Mouse (Mus musculus): ENCODE measurements around the gene Zbed5. TPM values are rescaled to one million over a fixed set of nuclear protein-coding genes. Genes with fewer than 3 reads are reported as not detected.
"Not testable (repeated sequence)": the region's sequence is repeated elsewhere in the genome, so short reads cannot be mapped to it uniquely, and the experiment has no call there.

The Zbed5 gene
- polyA plus RNA-seq, 1 experiment: 0.56 TPM

- TF ChIP-seq CTCF (IDR thresholded peaks at IDR 0.05; ENCODE audit: extremely low read depth, insufficient read depth, insufficient read length, insufficient replicate concordance) (no peak), POLR2A (IDR thresholded peaks at IDR 0.05; ENCODE audit: low read depth, low read length) (no peak)
- peak overlapping the region; percentile 70 for H3K4me3 ChIP-seq (ENCODE audit: extremely low read depth, insufficient read depth, insufficient read length)
- H3K4me1 ChIP-seq (ENCODE audit: control insufficient read depth, insufficient read depth, insufficient read length): peaks cover 3% of the 10 kb centered on the region
- WGBS: 11% methylated on average over 4 of the region's 4 CpGs
- H3K36me3 ChIP-seq (ENCODE audit: control insufficient read depth, insufficient read depth, low read length): no peaks in the 10 kb centered on the region
- no peak overlapping the region for H3K27ac ChIP-seq (ENCODE audit: insufficient read depth, low read length)
- no peaks in the 10 kb centered on the region for H3K27me3 ChIP-seq (ENCODE audit: control insufficient read depth, insufficient read depth, low read length)
- DNase-seq (ENCODE audit: low read depth in 1 of 2, low spot score in 2 of 2): no peak
Measured at GRCm38 (mm10) chr5:129907775-129908174, 12.3 kb downstream of the Zbed5 start.

- under 1% methylated on average over 63 of the region's 63 CpGs for WGBS
- H3K27ac ChIP-seq (ENCODE audit: insufficient read depth, low read length): peak within 1 kb of the TSS; percentile 44
Measured at GRCm38 (mm10) chr5:129908242-129908965, 12.9 kb downstream of the Zbed5 start, which contains the start of gene Nupr1l. Gene Nupr1l, plus strand, starts transcription at chr5:129908540.

GRCm38 (mm10) chr5:129909147-129909546, 13.6 kb downstream of the Zbed5 start:
- TF ChIP-seq POLR2A (IDR thresholded peaks at IDR 0.05; ENCODE audit: low read depth, low read length) (no peak), CTCF (IDR thresholded peaks at IDR 0.05; ENCODE audit: extremely low read depth, insufficient read depth, insufficient read length, insufficient replicate concordance) (no peak)
- no peak overlapping the region for H3K27ac ChIP-seq (ENCODE audit: insufficient read depth, low read length)
- no peak overlapping the region for H3K4me3 ChIP-seq (ENCODE audit: extremely low read depth, insufficient read depth, insufficient read length)

More at GRCm38 (mm10) chr5:129908242-129908965, 12.9 kb downstream of the Zbed5 start, which contains the start of gene Nupr1l:
- peak; percentile 31 to 85 for DNase-seq (ENCODE audit: low read depth in 1 of 2, low spot score in 2 of 2)
- peak within 1 kb of the TSS; percentile 70 for H3K4me3 ChIP-seq (ENCODE audit: extremely low read depth, insufficient read depth, insufficient read length)
- no peaks in the 10 kb centered on the region for H3K36me3 ChIP-seq (ENCODE audit: control insufficient read depth, insufficient read depth, low read length)
- H3K4me1 ChIP-seq (ENCODE audit: control insufficient read depth, insufficient read depth, insufficient read length): peaks cover 3% of the 10 kb centered on the region
- no peak for TF ChIP-seq CTCF (IDR thresholded peaks at IDR 0.05; ENCODE audit: extremely low read depth, insufficient read depth, insufficient read length, insufficient replicate concordance)
- peak; percentile 24; the same call in 1 of the 2 replicates for TF ChIP-seq POLR2A (IDR thresholded peaks at IDR 0.05; ENCODE audit: low read depth, low read length)
- H3K27me3 ChIP-seq (ENCODE audit: control insufficient read depth, insufficient read depth, low read length): no peaks in the 10 kb centered on the region

GRCm38 (mm10) chr5:129909591-129909990, 14.1 kb downstream of the Zbed5 start:
- H3K27me3 ChIP-seq (ENCODE audit: control insufficient read depth, insufficient read depth, low read length): no peaks in the 10 kb centered on the region
- H3K36me3 ChIP-seq (ENCODE audit: control insufficient read depth, insufficient read depth, low read length): no peaks in the 10 kb centered on the region
- no peak overlapping the region for H3K4me3 ChIP-seq (ENCODE audit: extremely low read depth, insufficient read depth, insufficient read length)
- no peak for DNase-seq (ENCODE audit: low read depth in 1 of 2, low spot score in 2 of 2)
- no peak for TF ChIP-seq POLR2A (IDR thresholded peaks at IDR 0.05; ENCODE audit: low read depth, low read length)
- no peak for TF ChIP-seq CTCF (IDR thresholded peaks at IDR 0.05; ENCODE audit: extremely low read depth, insufficient read depth, insufficient read length, insufficient replicate concordance)
- H3K4me1 ChIP-seq (ENCODE audit: control insufficient read depth, insufficient read depth, insufficient read length): peaks cover 3% of the 10 kb centered on the region
- 70% methylated on average over 7 of the region's 7 CpGs for WGBS
- no peak overlapping the region for H3K27ac ChIP-seq (ENCODE audit: insufficient read depth, low read length)

More at GRCm38 (mm10) chr5:129909147-129909546, 13.6 kb downstream of the Zbed5 start:
- no peaks in the 10 kb centered on the region for H3K36me3 ChIP-seq (ENCODE audit: control insufficient read depth, insufficient read depth, low read length)
- no peaks in the 10 kb centered on the region for H3K27me3 ChIP-seq (ENCODE audit: control insufficient read depth, insufficient read depth, low read length)
- DNase-seq (ENCODE audit: low read depth in 1 of 2, low spot score in 2 of 2): no peak
- H3K4me1 ChIP-seq (ENCODE audit: control insufficient read depth, insufficient read depth, insufficient read length): peaks cover 3% of the 10 kb centered on the region
- WGBS: 76% methylated on average over 9 of the region's 9 CpGs

GRCm38 (mm10) chr5:129914024-129914423, 18.5 kb downstream of the Zbed5 start:
- H3K4me3 ChIP-seq (ENCODE audit: extremely low read depth, insufficient read depth, insufficient read length): no peak overlapping the region
- 42% methylated on average over 2 of the region's 2 CpGs for WGBS
- H3K27ac ChIP-seq (ENCODE audit: insufficient read depth, low read length): no peak overlapping the region
- peak; percentile 16 to 28 for DNase-seq (ENCODE audit: low read depth in 1 of 2, low spot score in 2 of 2)
- peak; percentile 67; the same call in 1 of the 2 replicates for TF ChIP-seq CTCF (IDR thresholded peaks at IDR 0.05; ENCODE audit: extremely low read depth, insufficient read depth, insufficient read length, insufficient replicate concordance)
- TF ChIP-seq POLR2A (IDR thresholded peaks at IDR 0.05; ENCODE audit: low read depth, low read length): no peak
- peaks cover 2% of the 10 kb centered on the region; the same call in 1 of the 2 replicates for H3K4me1 ChIP-seq (ENCODE audit: control insufficient read depth, insufficient read depth, insufficient read length)
- H3K27me3 ChIP-seq (ENCODE audit: control insufficient read depth, insufficient read depth, low read length): no peaks in the 10 kb centered on the region
- no peaks in the 10 kb centered on the region for H3K36me3 ChIP-seq (ENCODE audit: control insufficient read depth, insufficient read depth, low read length)

GRCm38 (mm10) chr5:129915491-129915890, 20.0 kb downstream of the Zbed5 start:
- H3K36me3 ChIP-seq (ENCODE audit: control insufficient read depth, insufficient read depth, low read length); H3K4me3 ChIP-seq (ENCODE audit: extremely low read depth, insufficient read depth, insufficient read length); H3K27me3 ChIP-seq (ENCODE audit: control insufficient read depth, insufficient read depth, low read length); H3K27ac ChIP-seq (ENCODE audit: insufficient read depth, low read length); DNase-seq (ENCODE audit: low read depth in 1 of 2, low spot score in 2 of 2); H3K4me1 ChIP-seq (ENCODE audit: control insufficient read depth, insufficient read depth, insufficient read length): not testable (repeated sequence)
- 76% methylated on average over 11 of the region's 11 CpGs for WGBS

- TF ChIP-seq CTCF (IDR thresholded peaks at IDR 0.05; ENCODE audit: extremely low read depth, insufficient read depth, insufficient read length, insufficient replicate concordance) (no peak), POLR2A (IDR thresholded peaks at IDR 0.05; ENCODE audit: low read depth, low read length) (no peak)
- no peaks in the 10 kb centered on the region for H3K27me3 ChIP-seq (ENCODE audit: control insufficient read depth, insufficient read depth, low read length)
- 93% methylated on average over 24 of the region's 24 CpGs for WGBS
- no peaks in the 10 kb centered on the region for H3K36me3 ChIP-seq (ENCODE audit: control insufficient read depth, insufficient read depth, low read length)
- no peak overlapping the region for H3K27ac ChIP-seq (ENCODE audit: insufficient read depth, low read length)
- DNase-seq (ENCODE audit: low read depth in 1 of 2, low spot score in 2 of 2): no peak
- no peaks in the 10 kb centered on the region for H3K4me1 ChIP-seq (ENCODE audit: control insufficient read depth, insufficient read depth, insufficient read length)
- H3K4me3 ChIP-seq (ENCODE audit: extremely low read depth, insufficient read depth, insufficient read length): no peak overlapping the region
Measured at GRCm38 (mm10) chr5:129918065-129918651, 22.6 kb downstream of the Zbed5 start.
